In the genomic region with DNA sequence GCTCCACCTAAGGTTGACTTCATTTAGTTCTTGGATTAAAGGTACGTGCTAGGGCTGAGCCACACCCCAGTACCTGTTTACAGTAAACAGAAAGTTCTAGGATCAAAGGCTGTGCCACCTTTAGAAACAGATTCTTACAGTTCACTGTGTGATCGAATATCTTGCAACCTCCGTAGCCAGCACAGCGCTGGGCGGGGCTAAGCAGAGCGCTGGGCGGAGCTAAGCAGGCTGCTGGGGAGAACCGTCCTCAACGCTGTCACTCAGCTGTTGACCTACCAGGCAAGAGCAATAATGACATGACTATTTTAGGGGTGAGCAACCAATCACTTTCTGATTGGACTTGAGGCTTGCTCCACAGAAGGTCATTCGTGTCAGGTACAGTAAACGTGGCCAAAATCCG, we compare ENCODE assay signal across 8 mouse cellular contexts. TPM values are rescaled to one million over a fixed set of nuclear protein-coding genes. Genes with fewer than 3 reads are reported as not detected.
DNase-seq lines count a peak whose midpoint lies in the region; ATAC-seq and TF ChIP-seq lines count a peak whose summit lies in the region.

No protein-coding gene starts in this region.

- no peaks in the 10 kb centered on the region for H3K9me3 ChIP-seq in forebrain, embryonic 10.5 days
- H3K9me3 ChIP-seq in forebrain, postnatal 0 days (ENCODE audit: low read length): no peaks in the 10 kb centered on the region
- no peaks in the 10 kb centered on the region for H3K9me3 ChIP-seq in hindbrain, embryonic 15.5 days
- H3K9me3 ChIP-seq in neural tube, embryonic 15.5 days (replicated peaks): no peaks in the 10 kb centered on the region

- no peaks in the 10 kb centered on the region for H3K36me3 ChIP-seq in forebrain, embryonic 10.5 days (replicated peaks)
- H3K36me3 ChIP-seq in forebrain, postnatal 0 days (ENCODE audit: insufficient read depth): no peaks in the 10 kb centered on the region
- H3K36me3 ChIP-seq in hindbrain, embryonic 15.5 days: no peaks in the 10 kb centered on the region
- no peaks in the 10 kb centered on the region for H3K36me3 ChIP-seq in liver, adult 2 months (ENCODE audit: control insufficient read depth, insufficient read depth, low read length)
- no peaks in the 10 kb centered on the region for H3K36me3 ChIP-seq in neural tube, embryonic 15.5 days

- H3K9ac ChIP-seq in forebrain, postnatal 0 days: no peak overlapping the region
- H3K9ac ChIP-seq in hindbrain, embryonic 15.5 days: no peak overlapping the region
- no peak overlapping the region for H3K9ac ChIP-seq in liver, adult 2 months (ENCODE audit: low read depth, low read length)
- H3K9ac ChIP-seq in neural tube, embryonic 15.5 days (replicated peaks): no peak overlapping the region

- TF ChIP-seq CTCF in forebrain, postnatal 0 days (IDR thresholded peaks at IDR 0.05; ENCODE audit: low read depth): no peak
- TF ChIP-seq CTCF in brain, embryonic 14.5 days (IDR thresholded peaks at IDR 0.05; ENCODE audit: borderline replicate concordance, extremely low read depth, insufficient read depth, insufficient read length): no peak
- TF ChIP-seq CTCF in liver, adult 2 months (IDR thresholded peaks at IDR 0.05; ENCODE audit: low read depth, low read length): no peak

- no peak for DNase-seq in forebrain, embryonic 10.5 days (ENCODE audit: extremely low spot score, low spot score)
- no peak for DNase-seq in forebrain, postnatal 0 days
- peak; percentile 38 for DNase-seq in brain, embryonic 14.5 days (ENCODE audit: low read depth)
- DNase-seq in liver, adult 2 months (ENCODE audit: extremely low read depth, low read depth, low spot score): peak; percentile 84
- DNase-seq in layer of hippocampus, adult 9-10 months (ENCODE audit: low spot score): no peak
- no peak for DNase-seq in frontal cortex, adult 2 months (ENCODE audit: extremely low spot score in 1 of 2, low spot score in 1 of 2)

- peaks cover 33% of the 10 kb centered on the region for H3K27me3 ChIP-seq in forebrain, embryonic 10.5 days (ENCODE audit: poor library complexity, severe bottlenecking)
- no peaks in the 10 kb centered on the region for H3K27me3 ChIP-seq in forebrain, postnatal 0 days (ENCODE audit: insufficient read depth, low read length)
- no peaks in the 10 kb centered on the region for H3K27me3 ChIP-seq in hindbrain, embryonic 15.5 days
- H3K27me3 ChIP-seq in liver, adult 2 months (ENCODE audit: control insufficient read depth, insufficient read depth, low read length): no peaks in the 10 kb centered on the region
- no peaks in the 10 kb centered on the region for H3K27me3 ChIP-seq in neural tube, embryonic 15.5 days (replicated peaks)

- H3K27ac ChIP-seq in forebrain, embryonic 10.5 days: no peak overlapping the region
- no peak overlapping the region for H3K27ac ChIP-seq in forebrain, postnatal 0 days (ENCODE audit: low read depth, low read length)
- no peak overlapping the region for H3K27ac ChIP-seq in hindbrain, embryonic 15.5 days (replicated peaks)
- peak overlapping the region; percentile 22 for H3K27ac ChIP-seq in liver, adult 2 months (replicated peaks; ENCODE audit: insufficient read depth, low read depth, low read length)
- H3K27ac ChIP-seq in neural tube, embryonic 15.5 days (replicated peaks): no peak overlapping the region

- 11% methylated on average over 12 of the region's 12 CpGs for WGBS in forebrain, embryonic 10.5 days
- WGBS in forebrain, postnatal 0 days: 14% methylated on average over 12 of the region's 12 CpGs
- 14% methylated on average over 12 of the region's 12 CpGs for WGBS in hindbrain, embryonic 15.5 days
- WGBS in liver, adult 2 months: 3% methylated on average over 12 of the region's 12 CpGs
- 12% methylated on average over 12 of the region's 12 CpGs for WGBS in neural tube, embryonic 15.5 days

- ATAC-seq in forebrain, postnatal 0 days: no peak
- ATAC-seq in hindbrain, embryonic 15.5 days (ENCODE audit: low FRiP score, low read depth): no peak
- ATAC-seq in neural tube, embryonic 15.5 days (ENCODE audit: low FRiP score): no peak

- H3K4me1 ChIP-seq in forebrain, embryonic 10.5 days: peaks cover 18% of the 10 kb centered on the region
- H3K4me1 ChIP-seq in forebrain, postnatal 0 days (ENCODE audit: insufficient read depth): no peaks in the 10 kb centered on the region
- H3K4me1 ChIP-seq in hindbrain, embryonic 15.5 days (replicated peaks): no peaks in the 10 kb centered on the region; the same call in 1 of the 2 replicates
- peaks cover 13% of the 10 kb centered on the region for H3K4me1 ChIP-seq in liver, adult 2 months (ENCODE audit: control insufficient read depth, insufficient read depth, low read length)
- H3K4me1 ChIP-seq in neural tube, embryonic 15.5 days: peaks cover 9% of the 10 kb centered on the region

- H3K79me2 ChIP-seq in liver, adult 2 months (ENCODE audit: control insufficient read depth, insufficient read depth, low read length): no peaks in the 10 kb centered on the region

- H3K4me2 ChIP-seq in forebrain, postnatal 0 days (ENCODE audit: low read depth): no peak overlapping the region
- peak overlapping the region; percentile 16; the same call in 1 of the 2 replicates for H3K4me2 ChIP-seq in hindbrain, embryonic 15.5 days
- 0 out of 2 replicates have a peak overlapping the region, but pooled peaks have one; percentile 27 for H3K4me2 ChIP-seq in neural tube, embryonic 15.5 days

- TF ChIP-seq POLR2A in brain, embryonic 14.5 days (IDR thresholded peaks at IDR 0.05; ENCODE audit: borderline replicate concordance, extremely low read depth, insufficient read depth, insufficient read length, poor library complexity, severe bottlenecking): no peak
- no peak for TF ChIP-seq POLR2A in liver, adult 2 months (IDR thresholded peaks at IDR 0.05; ENCODE audit: extremely low read depth, insufficient read depth, low read length)

- H3K4me3 ChIP-seq in forebrain, embryonic 10.5 days: peak overlapping the region; percentile 19
- H3K4me3 ChIP-seq in forebrain, postnatal 0 days (ENCODE audit: low read depth, low read length): no peak overlapping the region
- H3K4me3 ChIP-seq in hindbrain, embryonic 15.5 days: no peak overlapping the region
- no peak overlapping the region for H3K4me3 ChIP-seq in liver, adult 2 months (ENCODE audit: insufficient read depth, low read depth, low read length)
- no peak overlapping the region for H3K4me3 ChIP-seq in neural tube, embryonic 15.5 days (replicated peaks)

RNA-seq across cellular contexts. Expression of a gene that starts 7.9 kb away (rescaled TPM):
- 39.5 and 41.3 TPM in 2 replicates for polyA plus RNA-seq in forebrain, embryonic 10.5 days (2016; fragmentation: Nextera tagmentation; extraction: Ambion mirVana)
- total RNA-seq in forebrain, postnatal 0 days (2014; rRNA removed): 70.5 and 87.8 TPM in 2 replicates
- 45.3 and 52.5 TPM in 2 replicates for polyA plus RNA-seq in forebrain, postnatal 0 days (2015; fragmentation: Nextera tagmentation; extraction: Ambion mirVana)
- 83.8 and 88.4 TPM in 2 replicates for polyA plus RNA-seq in brain, embryonic 14.5 days (2012; rRNA removed)
- polyA plus RNA-seq in hindbrain, embryonic 15.5 days (2015; fragmentation: Nextera tagmentation; extraction: Ambion mirVana): 55.5 and 56.7 TPM in 2 replicates
- total RNA-seq in liver, adult 2 months (2014; rRNA removed): 18.7 and 21.1 TPM in 2 replicates
- polyA plus RNA-seq in liver, adult 2 months (2012; rRNA removed): 38.7 and 39.9 TPM in 2 replicates
- 50.6 and 57.2 TPM in 2 replicates for polyA plus RNA-seq in neural tube, embryonic 15.5 days (2015; fragmentation: Nextera tagmentation; extraction: Ambion mirVana)
- 92.5 and 101 TPM in 2 replicates for polyA plus RNA-seq in frontal cortex, adult 2 months (2012; rRNA removed)

RNA-seq across cellular contexts. Expression of a gene that starts 34.3 kb away (rescaled TPM):
- polyA plus RNA-seq in forebrain, embryonic 10.5 days (2016; fragmentation: Nextera tagmentation; extraction: Ambion mirVana): 17.0 and 17.2 TPM in 2 replicates
- total RNA-seq in forebrain, postnatal 0 days (2014; rRNA removed): 56.8 and 67.1 TPM in 2 replicates
- 29.4 and 36.3 TPM in 2 replicates for polyA plus RNA-seq in forebrain, postnatal 0 days (2015; fragmentation: Nextera tagmentation; extraction: Ambion mirVana)
- 40.2 and 40.9 TPM in 2 replicates for polyA plus RNA-seq in brain, embryonic 14.5 days (2012; rRNA removed)
- 43.5 and 46.5 TPM in 2 replicates for polyA plus RNA-seq in hindbrain, embryonic 15.5 days (2015; fragmentation: Nextera tagmentation; extraction: Ambion mirVana)
- total RNA-seq in liver, adult 2 months (2014; rRNA removed): 0.92 and 1.1 TPM in 2 replicates
- 0.78 and 1.1 TPM in 2 replicates for polyA plus RNA-seq in liver, adult 2 months (2012; rRNA removed)
- 34.1 and 37.9 TPM in 2 replicates for polyA plus RNA-seq in neural tube, embryonic 15.5 days (2015; fragmentation: Nextera tagmentation; extraction: Ambion mirVana)
- 23.9 and 24.1 TPM in 2 replicates for polyA plus RNA-seq in frontal cortex, adult 2 months (2012; rRNA removed)

RNA-seq across cellular contexts. Expression of a gene that starts 36.1 kb away (rescaled TPM):
- 29.2 and 29.4 TPM in 2 replicates for polyA plus RNA-seq in forebrain, embryonic 10.5 days (2016; fragmentation: Nextera tagmentation; extraction: Ambion mirVana)
- 23.2 and 36.8 TPM in 2 replicates for total RNA-seq in forebrain, postnatal 0 days (2014; rRNA removed)
- polyA plus RNA-seq in forebrain, postnatal 0 days (2015; fragmentation: Nextera tagmentation; extraction: Ambion mirVana): 17.2 and 17.6 TPM in 2 replicates
- polyA plus RNA-seq in brain, embryonic 14.5 days (2012; rRNA removed): 37.6 and 45.6 TPM in 2 replicates
- 19.9 and 27.6 TPM in 2 replicates for polyA plus RNA-seq in hindbrain, embryonic 15.5 days (2015; fragmentation: Nextera tagmentation; extraction: Ambion mirVana)
- 14.5 and 22.3 TPM in 2 replicates for total RNA-seq in liver, adult 2 months (2014; rRNA removed)
- polyA plus RNA-seq in liver, adult 2 months (2012; rRNA removed): 23.2 and 25.2 TPM in 2 replicates
- polyA plus RNA-seq in neural tube, embryonic 15.5 days (2015; fragmentation: Nextera tagmentation; extraction: Ambion mirVana): 23.5 and 24.2 TPM in 2 replicates
- 47.1 and 47.7 TPM in 2 replicates for polyA plus RNA-seq in frontal cortex, adult 2 months (2012; rRNA removed)

RNA-seq across cellular contexts. Expression of a gene that starts 39.0 kb away (rescaled TPM):
- 0.05 TPM in 1 of 2 replicates, not detected in the other for polyA plus RNA-seq in forebrain, embryonic 10.5 days (2016; fragmentation: Nextera tagmentation; extraction: Ambion mirVana)
- total RNA-seq in forebrain, postnatal 0 days (2014; rRNA removed): 0.08 TPM in 1 of 2 replicates, not detected in the other
- 0.09 and 0.10 TPM in 2 replicates for polyA plus RNA-seq in forebrain, postnatal 0 days (2015; fragmentation: Nextera tagmentation; extraction: Ambion mirVana)
- polyA plus RNA-seq in brain, embryonic 14.5 days (2012; rRNA removed): 0.03 TPM in 1 of 2 replicates, not detected in the other
- 0.18 and 0.19 TPM in 2 replicates for polyA plus RNA-seq in hindbrain, embryonic 15.5 days (2015; fragmentation: Nextera tagmentation; extraction: Ambion mirVana)
- not detected in 2 replicates for total RNA-seq in liver, adult 2 months (2014; rRNA removed)
- polyA plus RNA-seq in liver, adult 2 months (2012; rRNA removed): not detected in 2 replicates
- 0.08 and 0.23 TPM in 2 replicates for polyA plus RNA-seq in neural tube, embryonic 15.5 days (2015; fragmentation: Nextera tagmentation; extraction: Ambion mirVana)
- polyA plus RNA-seq in frontal cortex, adult 2 months (2012; rRNA removed): 0.06 TPM in 1 of 2 replicates, not detected in the other

Comparison
In these comparisons a context has a peak if more than half of its experiments do, and no peak if none do; other contexts are left out.
1. DNase-seq: peak in brain, embryonic 14.5 days (single experiment) and liver, adult 2 months (single experiment); none in forebrain, embryonic 10.5 days (single experiment), forebrain, postnatal 0 days (single experiment), layer of hippocampus, adult 9-10 months (single experiment) and frontal cortex, adult 2 months (0 of 2).